Mouse (Mus musculus): ENCODE data around the gene Nr1d2. TPM values are rescaled to one million over a fixed set of nuclear protein-coding genes. Genes with fewer than 3 reads are reported as not detected.
"Not testable (repeated sequence)": the region's sequence is repeated elsewhere in the genome, so short reads cannot be mapped to it uniquely, and the experiment has no call there.

The Nr1d2 gene
- polyA plus RNA-seq, 1 experiment from 2014 or later, result 5.3 TPM

GRCm38 (mm10) chr14:18217158-18217557 is 21.8 kb downstream of the Nr1d2 start:
- no peaks in the 10 kb centered on the region for H3K4me1 ChIP-seq (ENCODE audit: control insufficient read depth, insufficient read depth, low read length)
- H3K27me3 ChIP-seq (ENCODE audit: control insufficient read depth, insufficient read depth, low read depth, low read length), result no peaks in the 10 kb centered on the region
- 96% methylated on average over 1 of the region's 1 CpGs for WGBS
- no peaks in the 10 kb centered on the region for H3K36me3 ChIP-seq (ENCODE audit: control insufficient read depth, insufficient read depth, low read length)
- no peak overlapping the region for H3K9ac ChIP-seq (ENCODE audit: low read depth, low read length)
- H3K9me3 ChIP-seq (replicated peaks; ENCODE audit: control insufficient read depth, low read length, poor library complexity, severe bottlenecking), result no peaks in the 10 kb centered on the region
- no peak overlapping the region for H3K27ac ChIP-seq (ENCODE audit: low read length)
- H3K4me3 ChIP-seq (ENCODE audit: low read depth, low read length), result no peak overlapping the region
- H3K4me2 ChIP-seq (ENCODE audit: low read length), result no peak overlapping the region
- ATAC-seq, result no peak

GRCm38 (mm10) chr14:18216428-18216827 is 22.5 kb downstream of the Nr1d2 start:
- ATAC-seq, result no peak
- WGBS, result 93% methylated on average over 6 of the region's 6 CpGs
- no peak overlapping the region for H3K27ac ChIP-seq (ENCODE audit: low read length)
- no peaks in the 10 kb centered on the region for H3K9me3 ChIP-seq (replicated peaks; ENCODE audit: control insufficient read depth, low read length, poor library complexity, severe bottlenecking)
- H3K4me1 ChIP-seq (ENCODE audit: control insufficient read depth, insufficient read depth, low read length), result no peaks in the 10 kb centered on the region
- H3K27me3 ChIP-seq (ENCODE audit: control insufficient read depth, insufficient read depth, low read depth, low read length), result no peaks in the 10 kb centered on the region
- H3K36me3 ChIP-seq (ENCODE audit: control insufficient read depth, insufficient read depth, low read length), result no peaks in the 10 kb centered on the region
- no peak overlapping the region for H3K9ac ChIP-seq (ENCODE audit: low read depth, low read length)
- H3K4me2 ChIP-seq (ENCODE audit: low read length), result no peak overlapping the region
- H3K4me3 ChIP-seq (ENCODE audit: low read depth, low read length), result no peak overlapping the region

GRCm38 (mm10) chr14:18210795-18211194 is 28.1 kb downstream of the Nr1d2 start:
- no peak overlapping the region for H3K4me2 ChIP-seq (ENCODE audit: low read length)
- H3K36me3 ChIP-seq (ENCODE audit: control insufficient read depth, insufficient read depth, low read length), result peaks cover 3% of the 10 kb centered on the region
- no peaks in the 10 kb centered on the region for H3K9me3 ChIP-seq (replicated peaks; ENCODE audit: control insufficient read depth, low read length, poor library complexity, severe bottlenecking)
- WGBS, result 87% methylated on average over 3 of the region's 3 CpGs
- H3K4me3 ChIP-seq (ENCODE audit: low read depth, low read length), result no peak overlapping the region
- H3K27me3 ChIP-seq (ENCODE audit: control insufficient read depth, insufficient read depth, low read depth, low read length), result no peaks in the 10 kb centered on the region
- H3K27ac ChIP-seq (ENCODE audit: low read length), result no peak overlapping the region
- 0 out of 2 replicates have a peak, but pooled peaks have one; percentile 36 for ATAC-seq
- no peak overlapping the region for H3K9ac ChIP-seq (ENCODE audit: low read depth, low read length)
- no peaks in the 10 kb centered on the region for H3K4me1 ChIP-seq (ENCODE audit: control insufficient read depth, insufficient read depth, low read length)

GRCm38 (mm10) chr14:18204315-18204714 is 34.6 kb downstream of the Nr1d2 start:
- not testable (repeated sequence) for ATAC-seq; H3K9me3 ChIP-seq (replicated peaks; ENCODE audit: control insufficient read depth, low read length, poor library complexity, severe bottlenecking); H3K36me3 ChIP-seq (ENCODE audit: control insufficient read depth, insufficient read depth, low read length); H3K9ac ChIP-seq (ENCODE audit: low read depth, low read length); H3K4me3 ChIP-seq (ENCODE audit: low read depth, low read length); H3K27me3 ChIP-seq (ENCODE audit: control insufficient read depth, insufficient read depth, low read depth, low read length); H3K4me2 ChIP-seq (ENCODE audit: low read length); H3K4me1 ChIP-seq (ENCODE audit: control insufficient read depth, insufficient read depth, low read length); H3K27ac ChIP-seq (ENCODE audit: low read length)
- 91% methylated on average over 1 of the region's 1 CpGs for WGBS

GRCm38 (mm10) chr14:18201413-18201812 is 37.5 kb downstream of the Nr1d2 start:
- H3K4me2 ChIP-seq (ENCODE audit: low read length), result no peak overlapping the region
- no peaks in the 10 kb centered on the region for H3K36me3 ChIP-seq (ENCODE audit: control insufficient read depth, insufficient read depth, low read length)
- H3K27ac ChIP-seq (ENCODE audit: low read length), result no peak overlapping the region
- ATAC-seq, result peak; percentile 36; the same call in 1 of the 2 replicates
- H3K4me3 ChIP-seq (ENCODE audit: low read depth, low read length), result no peak overlapping the region
- H3K4me1 ChIP-seq (ENCODE audit: control insufficient read depth, insufficient read depth, low read length), result no peaks in the 10 kb centered on the region
- no peak overlapping the region for H3K9ac ChIP-seq (ENCODE audit: low read depth, low read length)
- WGBS, result 91% methylated on average over 5 of the region's 5 CpGs
- no peaks in the 10 kb centered on the region for H3K27me3 ChIP-seq (ENCODE audit: control insufficient read depth, insufficient read depth, low read depth, low read length)
- H3K9me3 ChIP-seq (replicated peaks; ENCODE audit: control insufficient read depth, low read length, poor library complexity, severe bottlenecking), result 0 out of 2 replicates have a peak, but pooled peaks cover 4% of the 10 kb centered on the region

GRCm38 (mm10) chr14:18186883-18187417 is 52.0 kb downstream of the Nr1d2 start:
- Histone ChIP-seq H3K4me2 (ENCODE audit: low read length) (no peak overlapping the region), H3K4me3 (ENCODE audit: low read depth, low read length) (no peak overlapping the region), H3K9ac (ENCODE audit: low read depth, low read length) (no peak overlapping the region), H3K36me3 (ENCODE audit: control insufficient read depth, insufficient read depth, low read length) (no peaks in the 10 kb centered on the region), H3K27me3 (ENCODE audit: control insufficient read depth, insufficient read depth, low read depth, low read length) (no peaks in the 10 kb centered on the region), H3K4me1 (ENCODE audit: control insufficient read depth, insufficient read depth, low read length) (no peaks in the 10 kb centered on the region), H3K27ac (ENCODE audit: low read length) (no peak overlapping the region), H3K9me3 (replicated peaks; ENCODE audit: control insufficient read depth, low read length, poor library complexity, severe bottlenecking) (no peaks in the 10 kb centered on the region)
- 52% methylated on average over 9 of the region's 9 CpGs for WGBS
- ATAC-seq, result no peak

- not testable (repeated sequence) for H3K4me1 ChIP-seq (ENCODE audit: control insufficient read depth, insufficient read depth, low read length); ATAC-seq; H3K4me2 ChIP-seq (ENCODE audit: low read length); H3K27ac ChIP-seq (ENCODE audit: low read length); H3K4me3 ChIP-seq (ENCODE audit: low read depth, low read length); H3K27me3 ChIP-seq (ENCODE audit: control insufficient read depth, insufficient read depth, low read depth, low read length); H3K36me3 ChIP-seq (ENCODE audit: control insufficient read depth, insufficient read depth, low read length); H3K9ac ChIP-seq (ENCODE audit: low read depth, low read length); H3K9me3 ChIP-seq (replicated peaks; ENCODE audit: control insufficient read depth, low read length, poor library complexity, severe bottlenecking)
- 82% methylated on average over 2 of the region's 2 CpGs for WGBS
Measured at GRCm38 (mm10) chr14:18177531-18177930, 61.4 kb downstream of the Nr1d2 start.

- H3K36me3 ChIP-seq (ENCODE audit: control insufficient read depth, insufficient read depth, low read length), result no peaks in the 10 kb centered on the region
- no peaks in the 10 kb centered on the region for H3K9me3 ChIP-seq (replicated peaks; ENCODE audit: control insufficient read depth, low read length, poor library complexity, severe bottlenecking)
- no peaks in the 10 kb centered on the region for H3K4me1 ChIP-seq (ENCODE audit: control insufficient read depth, insufficient read depth, low read length)
- WGBS, result 87% methylated on average over 3 of the region's 3 CpGs
- H3K27me3 ChIP-seq (ENCODE audit: control insufficient read depth, insufficient read depth, low read depth, low read length), result no peaks in the 10 kb centered on the region
- H3K4me3 ChIP-seq (ENCODE audit: low read depth, low read length), result no peak overlapping the region
- H3K4me2 ChIP-seq (ENCODE audit: low read length), result no peak overlapping the region
- no peak for ATAC-seq
- H3K27ac ChIP-seq (ENCODE audit: low read length), result no peak overlapping the region
- H3K9ac ChIP-seq (ENCODE audit: low read depth, low read length), result no peak overlapping the region
Measured at GRCm38 (mm10) chr14:18167597-18167996, 71.3 kb downstream of the Nr1d2 start.

GRCm38 (mm10) chr14:18167041-18167440 is 71.9 kb downstream of the Nr1d2 start:
- no peak overlapping the region for H3K27ac ChIP-seq (ENCODE audit: low read length)
- no peaks in the 10 kb centered on the region for H3K27me3 ChIP-seq (ENCODE audit: control insufficient read depth, insufficient read depth, low read depth, low read length)
- H3K9ac ChIP-seq (ENCODE audit: low read depth, low read length), result no peak overlapping the region
- no peaks in the 10 kb centered on the region for H3K9me3 ChIP-seq (replicated peaks; ENCODE audit: control insufficient read depth, low read length, poor library complexity, severe bottlenecking)
- H3K4me2 ChIP-seq (ENCODE audit: low read length), result no peak overlapping the region
- no peaks in the 10 kb centered on the region for H3K36me3 ChIP-seq (ENCODE audit: control insufficient read depth, insufficient read depth, low read length)
- H3K4me3 ChIP-seq (ENCODE audit: low read depth, low read length), result no peak overlapping the region
- no peaks in the 10 kb centered on the region for H3K4me1 ChIP-seq (ENCODE audit: control insufficient read depth, insufficient read depth, low read length)
- no peak for ATAC-seq
